Mouse (Mus musculus): ENCODE data around the gene Ltc4s. TPM values are rescaled to one million over a fixed set of nuclear protein-coding genes. Genes with fewer than 3 reads are reported as not detected.

The Ltc4s gene
- polyA plus RNA-seq (2017; shearing (Covaris generic)): 0.93 TPM

DNA sequence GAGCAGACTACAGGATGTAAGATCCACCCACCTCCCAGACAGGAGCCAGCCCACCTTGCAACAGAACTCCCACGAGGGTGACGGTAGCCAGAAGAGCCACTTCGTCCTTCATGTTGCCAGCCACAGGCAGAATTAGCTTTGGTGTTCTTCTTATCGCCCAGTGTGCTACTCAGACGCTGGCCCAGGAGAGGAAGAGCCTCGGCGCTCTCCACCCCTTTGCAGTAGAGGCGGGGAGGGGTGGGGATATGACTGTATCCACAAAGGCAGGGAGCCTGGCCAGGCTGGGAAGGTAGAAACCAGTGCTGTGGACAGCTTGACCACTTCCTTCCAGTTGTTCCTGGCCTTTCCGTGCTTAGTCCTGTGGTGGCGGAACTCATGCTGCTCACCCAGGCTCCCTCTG, at the start of gene Ltc4s:
Gene Ltc4s, minus strand, starts transcription at position 293 of the 400 bp plus-strand sequence.

DNA sequence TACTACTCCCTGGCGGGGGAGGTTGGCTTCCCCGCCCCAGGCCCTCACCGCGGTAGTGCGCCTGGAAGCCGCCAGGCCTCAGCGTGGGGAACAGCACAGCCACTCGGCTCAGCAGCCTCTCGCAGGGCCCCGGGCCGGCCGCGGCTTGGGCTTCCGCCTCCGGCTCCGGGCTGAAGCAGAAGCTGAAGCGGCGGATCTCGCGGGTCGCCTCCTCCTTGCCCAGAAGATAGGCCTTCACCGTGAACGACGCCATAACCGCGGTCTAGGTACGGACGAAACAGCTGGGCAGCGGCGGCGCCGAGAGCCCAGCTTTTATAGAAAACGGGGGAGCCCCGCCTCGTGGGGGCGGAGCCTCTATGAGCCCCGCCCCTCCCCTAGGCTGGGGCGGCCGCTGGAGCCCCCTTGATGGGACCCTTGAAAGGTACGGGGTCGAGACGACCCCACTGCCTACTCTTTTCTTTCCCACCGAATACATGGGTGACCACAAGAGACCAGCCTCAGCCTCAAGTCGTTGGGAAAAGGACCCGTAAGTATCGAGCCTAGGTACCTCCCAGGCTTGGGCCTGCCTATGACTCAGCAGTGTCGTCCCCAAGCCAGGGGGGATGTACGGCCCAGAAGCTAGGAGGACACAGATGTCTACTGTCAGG, 27.8 kb downstream of the Ltc4s start, which contains the start of the genes Sqstm1 and Mgat4b:
Gene Sqstm1, minus strand, starts transcription at position 323 of the 647 bp plus-strand sequence.
Gene Mgat4b, plus strand, starts transcription at position 386 of the 647 bp plus-strand sequence.

Other genes starting within 250 kb of the Ltc4s start
- gene Rnf130, start 213.3 kb downstream of the Ltc4s start, polyA plus RNA-seq (2017; shearing (Covaris generic)): 53.7 TPM
- 67.1 TPM for gene Tbc1d9b, start 107.2 kb downstream of the Ltc4s start, polyA plus RNA-seq (2017; shearing (Covaris generic))
- gene Mrnip, start 64.2 kb downstream of the Ltc4s start, polyA plus RNA-seq (2017; shearing (Covaris generic)): 4.7 TPM
- gene Sqstm1, start 27.8 kb downstream of the Ltc4s start, polyA plus RNA-seq (2017; shearing (Covaris generic)): 391 TPM
- gene Mgat4b, start 27.7 kb downstream of the Ltc4s start, polyA plus RNA-seq (2017; shearing (Covaris generic)): 17.3 TPM
- gene Maml1, start 53.7 kb upstream of the Ltc4s start, polyA plus RNA-seq (2017; shearing (Covaris generic)): 4.7 TPM
- gene Canx, start 87.1 kb upstream of the Ltc4s start, polyA plus RNA-seq (2017; shearing (Covaris generic)): 188 TPM
- not detected for gene Cby3, start 115.8 kb upstream of the Ltc4s start, polyA plus RNA-seq (2017; shearing (Covaris generic))
- 234 TPM for gene Hnrnph1, start 138.4 kb upstream of the Ltc4s start, polyA plus RNA-seq (2017; shearing (Covaris generic))
- gene Rufy1, start 192.5 kb upstream of the Ltc4s start, polyA plus RNA-seq (2017; shearing (Covaris generic)): 34.0 TPM